Mouse (Mus musculus) layer of hippocampus, adult 18-20 months (tissue): ENCODE measurements around the gene Bank1. TPM values are rescaled to one million over a fixed set of nuclear protein-coding genes. Genes with fewer than 3 reads are reported as not detected.
A peak's percentile ranks its signal among the peaks of the same experiment; 100 is the strongest.

ENCODE experiments used
- DNase-seq, 2 experiments: peaks; one replicate each; pipeline ENCODE4 v3.0.0; 2022; ENCODE audit warnings: low spot score in 2 of 2
- total RNA-seq, 2 experiments: library from RNA; stranded (reverse); gene quantifications; 2 replicates each; pipeline ENCODE4 v1.2.3; 2021

The Bank1 gene
- total RNA-seq, 2 experiments from 2014 or later = 1.2 to 1.4 TPM

- DNase-seq = no peak
Observed at GRCm38 (mm10) chr3:136254713-136255112, 71.2 kb downstream of the Bank1 start.

- DNase-seq = no peak
Observed at GRCm38 (mm10) chr3:136252820-136253219, 73.0 kb downstream of the Bank1 start.

- DNase-seq = no peak
Observed at GRCm38 (mm10) chr3:136251578-136251977, 74.3 kb downstream of the Bank1 start.

- DNase-seq = no peak
Observed at GRCm38 (mm10) chr3:136247331-136247730, 78.5 kb downstream of the Bank1 start.

GRCm38 (mm10) chr3:136244931-136245330 lies 80.9 kb downstream of the Bank1 start:
- DNase-seq = no peak

GRCm38 (mm10) chr3:136238790-136239189 lies 87.1 kb downstream of the Bank1 start:
- no peak for DNase-seq

GRCm38 (mm10) chr3:136233507-136233906 lies 92.4 kb downstream of the Bank1 start:
- no peak for DNase-seq

GRCm38 (mm10) chr3:136230602-136231151 lies 95.2 kb downstream of the Bank1 start:
- DNase-seq = no peak

- DNase-seq = no peak
Observed at GRCm38 (mm10) chr3:136189661-136190228, 136.1 kb downstream of the Bank1 start.

- no peak for DNase-seq
Observed at GRCm38 (mm10) chr3:136186548-136187113, 139.2 kb downstream of the Bank1 start.

GRCm38 (mm10) chr3:136171631-136172030 lies 154.2 kb downstream of the Bank1 start:
- peak in 1 of 2 experiments; percentile 25 for DNase-seq

- no peak for DNase-seq
Observed at GRCm38 (mm10) chr3:136168071-136168470, 157.8 kb downstream of the Bank1 start.

GRCm38 (mm10) chr3:136166671-136167070 lies 159.2 kb downstream of the Bank1 start:
- DNase-seq = no peak

GRCm38 (mm10) chr3:136166033-136166361 lies 159.9 kb downstream of the Bank1 start:
- DNase-seq = no peak

GRCm38 (mm10) chr3:136165167-136166032 lies 160.5 kb downstream of the Bank1 start:
- peak; percentile 55 to 75 for DNase-seq

- no peak for DNase-seq
Observed at GRCm38 (mm10) chr3:136158059-136158458, 167.8 kb downstream of the Bank1 start.

GRCm38 (mm10) chr3:136155555-136155954 lies 170.3 kb downstream of the Bank1 start:
- DNase-seq = no peak

GRCm38 (mm10) chr3:136150886-136151285 lies 175.0 kb downstream of the Bank1 start:
- no peak for DNase-seq

GRCm38 (mm10) chr3:136147166-136147565 lies 178.7 kb downstream of the Bank1 start:
- no peak for DNase-seq

- no peak for DNase-seq
Observed at GRCm38 (mm10) chr3:136132013-136132412, 193.9 kb downstream of the Bank1 start.

GRCm38 (mm10) chr3:136115478-136116215 lies 210.2 kb downstream of the Bank1 start:
- DNase-seq = no peak
